Mouse (Mus musculus): ENCODE measurements around the gene Isy1.

The Isy1 gene

GRCm38 (mm10) chr6:87838551-87839197 is at the start of gene Isy1:
Gene Isy1, minus strand, starts transcription at chr6:87838798.
- peak; percentile 97 for DNase-seq

GRCm38 (mm10) chr6:87887594-87888233 is 49.1 kb upstream of the Isy1 start, which contains the start of gene Copg1:
Gene Copg1, plus strand, starts transcription at chr6:87887814.
- DNase-seq: peak; percentile 100

- DNase-seq: no peak
Measured at GRCm38 (mm10) chr6:87886721-87887120, 48.1 kb upstream of the Isy1 start.

- peak; percentile 22 for DNase-seq
Measured at GRCm38 (mm10) chr6:87882816-87883215, 44.2 kb upstream of the Isy1 start.

- DNase-seq: no peak
Measured at GRCm38 (mm10) chr6:87882221-87882620, 43.6 kb upstream of the Isy1 start.

- no peak for DNase-seq
Measured at GRCm38 (mm10) chr6:87879628-87880027, 41.0 kb upstream of the Isy1 start.

- no peak for DNase-seq
Measured at GRCm38 (mm10) chr6:87879010-87879409, 40.4 kb upstream of the Isy1 start.

GRCm38 (mm10) chr6:87876068-87876643 is 37.6 kb upstream of the Isy1 start:
- peak; percentile 73 for DNase-seq

GRCm38 (mm10) chr6:87875562-87875961 is 37.0 kb upstream of the Isy1 start:
- DNase-seq: no peak

GRCm38 (mm10) chr6:87875083-87875482 is 36.5 kb upstream of the Isy1 start:
- DNase-seq: peak; percentile 34

- DNase-seq: no peak
Measured at GRCm38 (mm10) chr6:87873963-87874362, 35.4 kb upstream of the Isy1 start.

GRCm38 (mm10) chr6:87873104-87873503 is 34.5 kb upstream of the Isy1 start:
- no peak for DNase-seq

- DNase-seq: no peak
Measured at GRCm38 (mm10) chr6:87871240-87871639, 32.6 kb upstream of the Isy1 start.

GRCm38 (mm10) chr6:87870440-87870839 is 31.8 kb upstream of the Isy1 start:
- DNase-seq: no peak

GRCm38 (mm10) chr6:87868871-87869506 is 30.4 kb upstream of the Isy1 start:
- DNase-seq: peak; percentile 91

GRCm38 (mm10) chr6:87867256-87867655 is 28.7 kb upstream of the Isy1 start:
- DNase-seq: no peak

- DNase-seq: no peak
Measured at GRCm38 (mm10) chr6:87866211-87866610, 27.6 kb upstream of the Isy1 start.

- DNase-seq: no peak
Measured at GRCm38 (mm10) chr6:87857071-87857470, 18.5 kb upstream of the Isy1 start.

- DNase-seq: no peak
Measured at GRCm38 (mm10) chr6:87853446-87853845, 14.8 kb upstream of the Isy1 start.

- no peak for DNase-seq
Measured at GRCm38 (mm10) chr6:87851871-87852270, 13.3 kb upstream of the Isy1 start.

GRCm38 (mm10) chr6:87850900-87851614 is 12.5 kb upstream of the Isy1 start, which contains the start of gene Cnbp:
Gene Cnbp, minus strand, starts transcription at chr6:87851106.
- DNase-seq: peak; percentile 98

- DNase-seq: peak; percentile 55
Measured at GRCm38 (mm10) chr6:87850155-87850899, 11.7 kb upstream of the Isy1 start.
